Mouse (Mus musculus) forebrain, postnatal 0 days (tissue): ENCODE measurements around the gene Tmem178. TPM values are rescaled to one million over a fixed set of nuclear protein-coding genes. Genes with fewer than 3 reads are reported as not detected.

Experiments used
- ATAC-seq: fragments of 200-750 bp; cut with Nextera tagmentation; 2 replicates; pipeline ENCODE4 v1.8.0; 2017; ENCODE audit warnings: mild to moderate bottlenecking, moderate library complexity
- DNase-seq: peaks from one replicate; pipeline ENCODE4 v3.0.0-alpha.2; 2015
- H3K27ac ChIP-seq: fragments of 300-500 bp; sonication (generic); 2 replicates; pipeline ENCODE4 v1.5.1; 2014; ENCODE audit warnings: low read depth, mild to moderate bottlenecking, antibody characterized with exemption, low read length, moderate library complexity, mixed read lengths
- H3K27me3 ChIP-seq: fragments of 300-500 bp; sonication (generic); 2 replicates; pipeline ENCODE4 v1.6.1; 2014; ENCODE audit warnings: mild to moderate bottlenecking, low read length, mixed read lengths; ENCODE audit not compliant: insufficient read depth
- H3K36me3 ChIP-seq: fragments of 300-500 bp; sonication (generic); 2 replicates; pipeline ENCODE4 v1.6.1; 2014; ENCODE audit warnings: mild to moderate bottlenecking, moderate library complexity; ENCODE audit not compliant: insufficient read depth
- H3K4me1 ChIP-seq: fragments of 300-500 bp; sonication (generic); 2 replicates; pipeline ENCODE4 v1.6.1; 2014; ENCODE audit warnings: antibody characterized with exemption; ENCODE audit not compliant: insufficient read depth
- H3K4me2 ChIP-seq: fragments of 300-500 bp; sonication (generic); 2 replicates; pipeline ENCODE4 v1.6.1; 2014; ENCODE audit warnings: low read depth, mild to moderate bottlenecking, moderate library complexity
- H3K4me3 ChIP-seq: fragments of 300-500 bp; sonication (generic); 2 replicates; pipeline ENCODE4 v1.5.1; 2014; ENCODE audit warnings: low read depth, low read length, mixed read lengths
- H3K9ac ChIP-seq: fragments of 300-500 bp; sonication (generic); 2 replicates; pipeline ENCODE4 v1.6.1; 2014; ENCODE audit warnings: mild to moderate bottlenecking
- H3K9me3 ChIP-seq: fragments of 300-500 bp; sonication (generic); 2 replicates; pipeline ENCODE4 v1.6.1; 2016; ENCODE audit warnings: low read length
- CTCF ChIP-seq: sonication (generic); IDR thresholded peaks from 2 replicates; pipeline ENCODE4 v1.5.1; 2016; ENCODE audit warnings: antibody characterized with exemption, control low read depth, low read depth
- WGBS: fragments of 180-500 bp; shearing (Covaris S2); extraction: QIAGEN DNeasy Blood & Tissue Kit; methylation state at CpG from one replicate; pipeline ENCODE4 v1.1.7; 2014; 5-methylcytosine and 5-hydroxymethylcytosine counted together
- polyA plus RNA-seq: library from polyadenylated mRNA; unstranded; fragments of >200 nt; fragmentation: Nextera tagmentation; extraction: Ambion mirVana; gene quantifications from 2 replicates; pipeline ENCODE4 v1.2.1, GENCODE M21; 2015
- total RNA-seq: library from RNA; depleted of rRNA; stranded (reverse); fragments of >200 nt; gene quantifications from 2 replicates; pipeline ENCODE4 v1.2.3, GENCODE M21; 2014

The Tmem178 gene
- total and polyA plus RNA-seq, 2 experiments from 2014 or later: 33.3 to 34.0 TPM

GRCm38 (mm10) chr17:80997226-80997625, 52.8 kb downstream of the Tmem178 start:
- DNase-seq (no peak), ATAC-seq (no peak)
- Histone ChIP-seq H3K27me3 (no peaks in the 10 kb centered on the region), H3K4me3 (no peak overlapping the region), H3K9me3 (no peaks in the 10 kb centered on the region), H3K4me2 (no peak overlapping the region), H3K4me1 (no peaks in the 10 kb centered on the region), H3K27ac (no peak overlapping the region), H3K9ac (no peak overlapping the region), H3K36me3 (no peaks in the 10 kb centered on the region)
- no peak for TF ChIP-seq CTCF
- WGBS: 58% methylated on average over 2 of the region's 2 CpGs

GRCm38 (mm10) chr17:80998958-80999357, 54.5 kb downstream of the Tmem178 start:
- no peak overlapping the region for H3K27ac ChIP-seq
- no peak overlapping the region for H3K9ac ChIP-seq
- no peak for TF ChIP-seq CTCF
- 43% methylated on average over 6 of the region's 6 CpGs for WGBS
- no peaks in the 10 kb centered on the region for H3K4me1 ChIP-seq
- no peak for ATAC-seq
- no peak overlapping the region for H3K4me3 ChIP-seq
- H3K4me2 ChIP-seq: no peak overlapping the region
- no peaks in the 10 kb centered on the region for H3K36me3 ChIP-seq
- DNase-seq: no peak
- H3K9me3 ChIP-seq: no peaks in the 10 kb centered on the region
- no peaks in the 10 kb centered on the region for H3K27me3 ChIP-seq

GRCm38 (mm10) chr17:81001010-81001409, 56.6 kb downstream of the Tmem178 start:
- H3K36me3 ChIP-seq: no peaks in the 10 kb centered on the region
- H3K27ac ChIP-seq: no peak overlapping the region
- WGBS: 78% methylated on average over 12 of the region's 12 CpGs
- TF ChIP-seq CTCF: no peak
- no peak overlapping the region for H3K9ac ChIP-seq
- no peaks in the 10 kb centered on the region for H3K9me3 ChIP-seq
- H3K4me2 ChIP-seq: no peak overlapping the region
- ATAC-seq (no peak), DNase-seq (no peak)
- no peaks in the 10 kb centered on the region for H3K27me3 ChIP-seq
- no peaks in the 10 kb centered on the region; the same call in 1 of the 2 replicates for H3K4me1 ChIP-seq
- no peak overlapping the region for H3K4me3 ChIP-seq

- H3K4me2 ChIP-seq: no peak overlapping the region
- DNase-seq (no peak), ATAC-seq (no peak)
- no peak overlapping the region for H3K4me3 ChIP-seq
- no peaks in the 10 kb centered on the region for H3K36me3 ChIP-seq
- H3K9me3 ChIP-seq: no peaks in the 10 kb centered on the region
- no peaks in the 10 kb centered on the region for H3K27me3 ChIP-seq
- no peak overlapping the region for H3K9ac ChIP-seq
- no peak for TF ChIP-seq CTCF
- H3K27ac ChIP-seq: no peak overlapping the region
- no peaks in the 10 kb centered on the region; the same call in 1 of the 2 replicates for H3K4me1 ChIP-seq
- 77% methylated on average over 4 of the region's 4 CpGs for WGBS
Measured at GRCm38 (mm10) chr17:81001647-81002046, 57.2 kb downstream of the Tmem178 start.

- no peak overlapping the region for H3K4me3 ChIP-seq
- 91% methylated on average over 5 of the region's 5 CpGs for WGBS
- H3K9ac ChIP-seq: no peak overlapping the region
- no peaks in the 10 kb centered on the region for H3K36me3 ChIP-seq
- H3K9me3 ChIP-seq: no peaks in the 10 kb centered on the region
- no peak overlapping the region for H3K4me2 ChIP-seq
- no peak for ATAC-seq
- H3K27ac ChIP-seq: no peak overlapping the region
- no peak for TF ChIP-seq CTCF
- DNase-seq: no peak
- no peaks in the 10 kb centered on the region for H3K27me3 ChIP-seq
- H3K4me1 ChIP-seq: no peaks in the 10 kb centered on the region; the same call in 1 of the 2 replicates
Measured at GRCm38 (mm10) chr17:81002130-81002529, 57.7 kb downstream of the Tmem178 start.

GRCm38 (mm10) chr17:81004454-81004853, 60.0 kb downstream of the Tmem178 start:
- Histone ChIP-seq H3K27me3 (no peaks in the 10 kb centered on the region), H3K4me1 (no peaks in the 10 kb centered on the region; the same call in 1 of the 2 replicates), H3K4me3 (no peak overlapping the region), H3K9me3 (no peaks in the 10 kb centered on the region), H3K9ac (no peak overlapping the region), H3K4me2 (no peak overlapping the region), H3K36me3 (no peaks in the 10 kb centered on the region), H3K27ac (no peak overlapping the region)
- ATAC-seq: no peak
- TF ChIP-seq CTCF: no peak
- DNase-seq: no peak
- whole genome bisulfite sequencing: 78% methylated on average over 11 of the region's 11 CpGs

GRCm38 (mm10) chr17:81005292-81005691, 60.9 kb downstream of the Tmem178 start:
- 27% methylated on average over 8 of the region's 8 CpGs for WGBS
- TF ChIP-seq CTCF: no peak
- H3K9ac ChIP-seq: no peak overlapping the region
- H3K4me2 ChIP-seq: no peak overlapping the region
- H3K27ac ChIP-seq: no peak overlapping the region
- DNase-seq (no peak), ATAC-seq (no peak)
- no peaks in the 10 kb centered on the region for H3K27me3 ChIP-seq
- no peaks in the 10 kb centered on the region for H3K36me3 ChIP-seq
- H3K4me3 ChIP-seq: no peak overlapping the region
- H3K4me1 ChIP-seq: no peaks in the 10 kb centered on the region; the same call in 1 of the 2 replicates
- H3K9me3 ChIP-seq: no peaks in the 10 kb centered on the region
